13 mouse cellular contexts compared by ENCODE assay signal in the genomic region with DNA sequence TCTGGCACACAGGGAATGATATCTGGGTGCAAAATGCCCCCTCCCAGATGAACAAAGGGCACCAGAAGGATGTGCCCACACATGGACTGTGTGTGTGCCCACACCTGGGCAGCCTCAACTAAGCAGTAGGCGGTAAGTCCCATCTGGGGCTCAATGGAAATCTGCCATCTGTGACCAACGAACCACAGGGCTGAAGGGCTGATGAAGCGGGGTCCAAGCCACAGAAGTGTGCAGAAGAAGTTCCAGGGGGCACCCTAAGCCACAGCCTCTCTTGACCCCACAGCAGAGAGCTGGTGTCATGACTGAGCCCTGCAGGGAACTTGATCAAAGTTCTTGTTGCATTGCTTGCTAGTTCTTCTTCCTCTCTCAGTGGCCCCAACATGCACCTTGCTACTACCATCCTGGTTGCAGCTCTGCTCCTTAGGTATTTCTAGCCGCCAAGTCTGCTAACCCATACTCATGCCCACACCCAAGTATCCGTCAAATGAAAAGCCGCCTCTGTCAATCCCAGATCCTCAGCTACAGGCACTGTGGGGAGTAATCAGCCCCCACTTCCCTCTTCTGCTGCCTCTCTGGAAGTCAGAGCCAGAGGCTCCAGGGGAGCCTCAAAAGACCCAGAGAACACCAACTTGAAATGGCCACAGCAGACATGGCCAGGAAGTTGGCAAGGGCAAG. TPM values are rescaled to one million over a fixed set of nuclear protein-coding genes. Genes with fewer than 3 reads are reported as not detected.
DNase-seq lines count a peak whose midpoint lies in the region; ATAC-seq and TF ChIP-seq lines count a peak whose summit lies in the region.
"Had no signal": no experiment of that assay in that cellular context is flagged by ENCODE, and none has a peak within 500 bp of the region (broad histone marks: within the 10 kb centered on the region; RNA-seq: fewer than 3 reads in every experiment).

No protein-coding gene starts in this region.

- H3K4me3 ChIP-seq in lung, embryonic 16.5 days (ENCODE audit: low read length), result no peak overlapping the region
- H3K4me3 ChIP-seq in bone marrow, adult 2 months (replicated peaks; ENCODE audit: control insufficient read depth, low read depth, low read length), result no peak overlapping the region
- H3K4me3 ChIP-seq in liver, embryonic 12.5 days, result no peak overlapping the region
- H3K4me3 ChIP-seq: embryonic facial prominence, embryonic 12.5 days; forebrain, embryonic 10.5 days; heart, embryonic 15.5 days; limb, embryonic 13.5 days; stomach, embryonic 15.5 days had no signal

- H3K9ac ChIP-seq in lung, embryonic 16.5 days (ENCODE audit: low read length), result no peak overlapping the region
- H3K9ac ChIP-seq in liver, embryonic 12.5 days, result no peak overlapping the region
- H3K9ac ChIP-seq: embryonic facial prominence, embryonic 12.5 days; heart, embryonic 15.5 days; limb, embryonic 13.5 days; stomach, embryonic 15.5 days had no signal

- 0 out of 2 replicates have a peak overlapping the region, but pooled peaks have one; percentile 77 for H3K27ac ChIP-seq in lung, embryonic 16.5 days (ENCODE audit: low read length)
- peak overlapping the region; percentile 95 for H3K27ac ChIP-seq in bone marrow, adult 2 months (ENCODE audit: control insufficient read depth, insufficient read depth, low read depth, low read length, poor library complexity)
- H3K27ac ChIP-seq in liver, embryonic 12.5 days, result peak overlapping the region; percentile 61
- H3K27ac ChIP-seq: embryonic facial prominence, embryonic 12.5 days; forebrain, embryonic 10.5 days; limb, embryonic 13.5 days had no signal

- H3K4me1 ChIP-seq in lung, embryonic 16.5 days (replicated peaks; ENCODE audit: control insufficient read depth, insufficient read depth, low read length), result peaks cover 26% of the 10 kb centered on the region
- H3K4me1 ChIP-seq in bone marrow, adult 2 months (ENCODE audit: control insufficient read depth, insufficient read depth, low read length), result peaks cover 29% of the 10 kb centered on the region
- H3K4me1 ChIP-seq in liver, embryonic 12.5 days, result peaks cover 55% of the 10 kb centered on the region

- ATAC-seq in lung, embryonic 16.5 days (ENCODE audit: low read depth), result no peak
- ATAC-seq in liver, embryonic 12.5 days, result no peak
- ATAC-seq: hindbrain, embryonic 16.5 days had no signal

- TF ChIP-seq CTCF in bone marrow, adult 2 months (IDR thresholded peaks at IDR 0.05; ENCODE audit: control insufficient read depth, insufficient read depth, low read length), result no peak

- no peak for DNase-seq in lung, postnatal 10 days
- DNase-seq in splenic B cell, adult 2 months (ENCODE audit: low read depth, low spot score), result peak; percentile 44
- no peak for DNase-seq in Muller cell, postnatal 12 days (ENCODE audit: inconsistent ontology term)
- no peak for DNase-seq in frontal cortex, postnatal 36 days (ENCODE audit: low spot score in 2 of 2)

- TF ChIP-seq POLR2A in bone marrow, adult 2 months (IDR thresholded peaks at IDR 0.05; ENCODE audit: borderline replicate concordance, control insufficient read depth, low read depth, low read length), result no peak

- H3K36me3 ChIP-seq in lung, embryonic 16.5 days (ENCODE audit: control insufficient read depth, insufficient read depth, low read length), result no peaks in the 10 kb centered on the region
- no peaks in the 10 kb centered on the region for H3K36me3 ChIP-seq in liver, embryonic 12.5 days
- no peaks in the 10 kb centered on the region for H3K36me3 ChIP-seq in splenic B cell, adult 2 months (ENCODE audit: control insufficient read depth, insufficient read depth, low read length, poor library complexity, severe bottlenecking)
- H3K36me3 ChIP-seq: embryonic facial prominence, embryonic 12.5 days; forebrain, embryonic 10.5 days; heart, embryonic 15.5 days; limb, embryonic 13.5 days; stomach, embryonic 15.5 days had no signal

- H3K4me2 ChIP-seq in lung, embryonic 16.5 days (ENCODE audit: low read depth, low read length), result no peak overlapping the region
- H3K4me2 ChIP-seq in liver, embryonic 12.5 days, result no peak overlapping the region
- H3K4me2 ChIP-seq: embryonic facial prominence, embryonic 12.5 days; heart, embryonic 15.5 days; limb, embryonic 13.5 days; stomach, embryonic 15.5 days had no signal

- no peaks in the 10 kb centered on the region for H3K27me3 ChIP-seq in lung, embryonic 16.5 days (ENCODE audit: control insufficient read depth, insufficient read depth, low read depth, low read length)
- H3K27me3 ChIP-seq in liver, embryonic 12.5 days (replicated peaks), result no peaks in the 10 kb centered on the region
- no peaks in the 10 kb centered on the region for H3K27me3 ChIP-seq in splenic B cell, adult 2 months (ENCODE audit: control insufficient read depth, insufficient read depth, low read length, poor library complexity, severe bottlenecking)
- H3K27me3 ChIP-seq: embryonic facial prominence, embryonic 12.5 days; heart, embryonic 15.5 days; limb, embryonic 13.5 days; stomach, embryonic 15.5 days had no signal

- 82% methylated on average over 6 of the region's 6 CpGs for WGBS in lung, embryonic 16.5 days
- 21% methylated on average over 6 of the region's 6 CpGs for WGBS in bone marrow, adult 2 months
- 46% methylated on average over 6 of the region's 6 CpGs for WGBS in liver, embryonic 12.5 days (ENCODE audit: insufficient replicate concordance)

- no peaks in the 10 kb centered on the region for H3K9me3 ChIP-seq in lung, embryonic 16.5 days (ENCODE audit: control insufficient read depth, low read length)
- H3K9me3 ChIP-seq in liver, embryonic 12.5 days (replicated peaks), result no peaks in the 10 kb centered on the region
- H3K9me3 ChIP-seq: embryonic facial prominence, embryonic 12.5 days; forebrain, embryonic 10.5 days; heart, embryonic 15.5 days; limb, embryonic 13.5 days; stomach, embryonic 15.5 days had no signal

RNA-seq across cellular contexts. Expression of gene Itpk1, which starts 58.7 kb away (rescaled TPM):
- polyA plus RNA-seq in lung, embryonic 16.5 days (2015; fragmentation: Nextera tagmentation; extraction: Ambion mirVana), result 10.6 and 11.8 TPM in 2 replicates
- polyA plus RNA-seq in bone marrow, adult 2 months (2011; ENCODE audit: insufficient read depth, insufficient read length, low replicate concordance, missing spikeins), result 9.9 and 15.8 TPM in 2 replicates
- polyA plus RNA-seq in liver, embryonic 12.5 days (2016; fragmentation: Nextera tagmentation; extraction: Ambion mirVana), result 3.7 and 4.3 TPM in 2 replicates
